Mouse (Mus musculus) embryonic stem cell, embryonic (primary cell): ENCODE results near the gene Qrsl1.
"Not testable (repeated sequence)": the region's sequence is repeated elsewhere in the genome, so short reads cannot be mapped to it uniquely, and the experiment has no call there.

Experiments
- CTCF ChIA-PET, 4 experiments: fragments of 300-600 bp in 2 of 4; fragments of 350-600 bp in 2 of 4; sonication (Branson Sonifier 250); formaldehyde crosslinking; loops; one replicate each; lab custom pipeline; 2022; ENCODE audit warnings: inconsistent platforms in 2 of 4; lab: Charles Lee
- POLR2A ChIA-PET, 4 experiments: fragments of 300-600 bp in 2 of 4; fragments of 350-600 bp in 2 of 4; sonication (Branson Sonifier 250); formaldehyde crosslinking; loops; one replicate each; lab custom pipeline; 2022; ENCODE audit warnings: antibody characterized with exemption in 4 of 4, inconsistent platforms in 1 of 4; lab: Charles Lee

Gene Qrsl1

DNA sequence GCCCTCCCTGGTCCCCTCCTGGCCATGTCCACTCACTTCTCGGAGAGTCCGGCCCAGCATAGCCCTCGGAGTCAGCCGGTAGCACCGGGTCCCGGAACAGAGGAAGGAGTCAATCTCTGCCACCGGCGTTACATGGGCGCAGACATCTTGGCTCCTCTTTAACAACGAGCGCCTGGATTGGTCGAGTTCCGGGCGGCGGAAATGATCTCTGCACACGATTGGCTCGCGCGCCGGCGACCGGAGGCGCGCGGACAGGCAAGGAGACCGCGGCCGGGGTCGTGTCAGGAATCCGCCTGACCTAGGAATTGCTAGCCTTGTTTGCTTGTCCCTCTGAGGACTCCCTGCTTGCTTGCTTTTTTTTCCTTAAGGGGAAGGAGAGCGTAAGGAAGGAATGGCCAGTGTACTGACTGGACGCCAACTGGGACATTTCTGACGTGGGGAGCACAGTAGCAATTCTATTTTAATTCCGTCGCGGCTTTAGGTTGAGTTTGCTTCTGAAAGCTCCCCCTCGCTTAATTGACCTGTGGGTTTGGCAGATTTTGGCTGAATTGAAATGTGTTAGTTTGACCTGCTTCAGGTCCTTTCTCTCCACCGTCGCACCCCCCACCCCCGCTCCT lies at the start of gene Qrsl1, which contains the start of gene Rtn4ip1:
Gene Qrsl1 (minus strand): TSS at position 168 of the 617 bp plus-strand sequence.
Gene Rtn4ip1 (plus strand): TSS at position 230 of the 617 bp plus-strand sequence.
- CTCF ChIA-PET: interaction anchor here in 3 of 4 experiments (0.6 kb wide), 3 partner anchors 20 to 425 kb away, joined by 3 to 6 read pairs (median 3); no protein-coding TSS in a partner anchor
- POLR2A ChIA-PET: interaction anchor here in 3 of 4 experiments (0.6 to 2.8 kb wide), 5 partner anchors 8 to 1219 kb away, joined by 3 to 13 read pairs (median 3); no protein-coding TSS in a partner anchor

DNA sequence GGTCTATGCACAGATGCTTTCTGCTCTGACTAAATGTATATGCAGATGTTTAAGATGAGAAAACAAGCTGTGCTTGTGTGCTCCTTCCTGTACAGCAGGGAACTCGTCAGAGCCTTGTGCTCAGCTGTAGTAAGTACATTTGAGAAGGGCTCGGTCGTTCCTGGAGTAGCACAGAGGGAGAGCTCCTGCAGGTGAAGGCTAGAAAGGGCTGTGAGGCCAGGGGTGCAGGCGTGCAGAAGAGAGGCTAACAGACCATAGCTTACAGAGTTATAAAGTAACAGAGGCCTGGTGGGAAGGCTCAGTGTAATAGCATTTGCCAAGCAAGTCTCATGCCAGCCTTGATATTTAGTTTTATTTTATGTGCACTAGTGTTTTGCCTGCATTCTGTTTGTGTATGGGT lies 43.9 kb upstream of the Qrsl1 start:
- ChIA-PET POLR2A (no interaction called here), CTCF (interaction anchor here in 1 of 4 experiments (0.9 kb wide), 1 partner anchor 9 kb away, joined by 3 read pairs; no protein-coding TSS in a partner anchor)

DNA sequence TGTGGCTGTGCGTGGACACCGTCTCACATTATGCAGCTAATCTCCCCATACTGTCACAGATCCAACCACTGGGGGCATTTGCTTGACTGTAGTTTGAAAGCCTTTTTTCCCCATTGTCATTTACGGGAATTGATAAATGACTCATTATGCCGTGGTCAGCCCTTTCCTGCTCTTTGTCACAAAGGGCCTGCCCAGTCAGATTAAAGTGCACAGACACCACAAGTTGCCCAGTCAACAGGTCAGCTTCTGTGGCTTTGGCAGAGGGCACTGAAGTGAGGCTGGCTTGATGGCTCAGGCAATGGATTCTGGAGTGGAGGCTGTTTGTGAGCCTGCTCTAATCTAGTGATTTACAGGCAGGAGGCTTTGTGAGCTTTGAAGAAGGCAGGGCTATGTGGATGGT lies 42.2 kb upstream of the Qrsl1 start:
- CTCF ChIA-PET: no interaction called here

DNA sequence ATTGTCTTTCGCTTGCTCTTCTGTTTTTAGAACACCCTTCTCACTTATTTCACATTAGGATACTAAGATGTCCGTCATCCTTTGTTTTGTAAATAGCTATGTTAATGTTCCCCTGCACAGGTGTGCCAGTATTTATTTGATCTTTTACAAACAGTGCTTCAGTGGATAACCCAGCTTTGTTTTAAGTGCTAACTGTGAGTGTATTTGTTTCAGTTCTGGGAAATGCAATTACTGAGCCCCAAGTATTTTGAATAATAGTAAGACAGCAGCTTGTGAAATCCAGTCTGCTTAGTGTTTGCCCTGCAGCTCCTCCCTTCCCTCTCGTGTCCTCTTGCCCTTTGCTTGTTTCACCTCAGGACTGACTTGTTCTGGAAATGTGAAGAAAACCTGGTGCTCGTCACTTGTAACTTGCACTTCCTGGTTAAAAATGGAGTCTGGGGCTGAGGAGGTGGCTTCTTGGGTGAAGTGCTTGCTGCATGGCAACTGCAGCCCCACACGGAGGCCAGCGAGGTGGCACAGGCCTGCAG lies 37.7 kb upstream of the Qrsl1 start:
- ChIA-PET CTCF (interaction anchor here in 2 of 4 experiments (1.2 to 1.3 kb wide), 3 partner anchors 14 to 210 kb away, joined by 3 to 6 read pairs (median 3); partner anchors contain the start of gene Crybg1 (in 1 of the 2)), POLR2A (interaction anchor here in 3 of 4 experiments (0.7 to 1.6 kb wide), 7 partner anchors 8 to 361 kb away, joined by 3 to 7 read pairs (median 3); no protein-coding TSS in a partner anchor)

More for the DNA sequence above, 42.2 kb upstream of the Qrsl1 start:
- POLR2A ChIA-PET: interaction anchor here in 1 of 4 experiments (0.6 kb wide), 1 partner anchor 83 kb away, joined by 3 read pairs; no protein-coding TSS in a partner anchor

DNA sequence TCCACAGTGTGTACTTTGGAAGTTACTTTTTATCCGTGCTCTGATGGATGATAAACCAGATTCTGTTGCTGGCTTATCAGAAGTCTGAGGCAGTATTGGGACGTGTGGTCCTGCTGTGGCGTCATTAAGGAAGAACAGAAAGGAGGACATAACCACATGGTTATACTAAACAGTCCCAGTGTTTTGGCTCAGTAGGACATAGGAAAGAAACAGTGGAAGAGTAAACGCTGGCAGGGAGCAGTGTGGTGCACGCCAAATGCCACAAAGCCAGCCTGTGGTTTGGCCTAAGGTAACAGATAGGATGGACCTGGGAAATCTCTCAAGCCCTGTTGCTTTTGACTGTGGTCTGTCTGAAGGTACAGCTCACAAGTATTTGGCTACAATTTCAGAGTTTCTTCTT lies 27.1 kb upstream of the Qrsl1 start:
- ChIA-PET CTCF (no interaction called here), POLR2A (interaction anchor here in 1 of 4 experiments (1.6 kb wide), 1 partner anchor 10 kb away, joined by 3 read pairs; no protein-coding TSS in a partner anchor)

DNA sequence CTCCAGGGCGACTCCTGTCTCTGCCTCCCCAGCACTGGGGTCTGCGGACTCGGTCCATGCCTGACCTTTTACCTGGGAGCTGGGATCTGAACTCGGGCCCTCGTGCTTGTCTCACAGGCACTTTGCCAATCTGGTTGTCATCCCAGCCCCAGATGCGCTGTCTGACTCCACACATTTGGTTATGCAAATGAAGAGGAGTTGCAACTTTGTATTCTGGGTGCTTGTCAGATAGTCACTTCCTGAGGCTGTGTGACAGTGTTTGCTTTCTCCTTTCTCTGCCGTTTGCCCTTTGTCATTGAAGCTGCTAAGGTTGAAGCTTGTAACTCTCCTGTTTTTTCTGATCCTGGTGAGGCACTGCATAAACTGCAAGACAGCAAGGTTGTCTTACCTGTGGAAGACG lies 26.2 kb upstream of the Qrsl1 start:
- CTCF ChIA-PET: interaction anchor here in 2 of 4 experiments (1.0 to 1.1 kb wide), 2 partner anchors 13 to 27 kb away, joined by 3 to 4 read pairs; no protein-coding TSS in a partner anchor
- POLR2A ChIA-PET: no interaction called here

DNA sequence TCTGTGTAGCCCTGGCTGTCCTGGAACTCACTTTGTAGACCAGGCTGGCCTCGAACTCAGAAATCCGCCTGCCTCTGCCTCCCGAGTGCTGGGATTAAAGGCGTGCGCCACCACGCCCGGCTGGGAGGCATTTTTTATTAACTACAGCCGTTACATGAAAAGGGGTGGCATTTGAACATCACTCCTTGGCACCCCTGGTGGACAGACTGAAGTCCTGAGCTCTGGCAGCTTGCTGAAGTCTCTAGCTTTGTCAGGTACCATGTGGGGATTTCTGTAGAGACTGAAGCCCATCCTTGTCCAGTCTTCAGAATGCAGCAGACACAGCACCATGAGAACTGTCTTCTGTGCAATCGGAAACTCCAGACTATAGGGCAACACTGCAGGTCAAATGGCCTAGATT lies 24.2 kb upstream of the Qrsl1 start:
- CTCF ChIA-PET: not testable (repeated sequence)
- POLR2A ChIA-PET: interaction anchor here in 2 of 4 experiments (0.7 to 0.8 kb wide), 2 partner anchors 12 to 400 kb away, joined by 3 to 4 read pairs; no protein-coding TSS in a partner anchor

DNA sequence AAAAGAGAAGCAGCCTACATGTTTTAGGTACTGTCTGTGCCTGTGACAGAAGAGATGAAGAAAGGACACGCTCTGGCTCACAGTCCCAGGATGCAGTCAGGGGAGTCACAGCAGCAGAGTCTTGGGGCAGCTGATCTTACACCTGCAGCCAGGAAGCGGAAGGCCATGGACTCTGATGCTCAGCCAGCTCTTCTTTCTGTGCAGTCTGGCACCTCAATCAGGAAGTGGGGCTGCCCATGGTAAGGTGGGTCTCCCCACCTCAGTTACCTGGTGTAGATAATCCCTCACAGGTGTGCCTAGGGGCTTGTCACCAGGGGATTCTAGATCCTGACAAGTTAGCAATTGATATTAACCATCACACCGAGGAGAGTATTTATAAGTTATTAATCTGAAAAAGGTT lies 21.6 kb upstream of the Qrsl1 start:
- CTCF ChIA-PET: interaction anchor here in 3 of 4 experiments (1.0 to 1.2 kb wide), 3 partner anchors 12 to 148 kb away, joined by 3 to 4 read pairs (median 3); no protein-coding TSS in a partner anchor

DNA sequence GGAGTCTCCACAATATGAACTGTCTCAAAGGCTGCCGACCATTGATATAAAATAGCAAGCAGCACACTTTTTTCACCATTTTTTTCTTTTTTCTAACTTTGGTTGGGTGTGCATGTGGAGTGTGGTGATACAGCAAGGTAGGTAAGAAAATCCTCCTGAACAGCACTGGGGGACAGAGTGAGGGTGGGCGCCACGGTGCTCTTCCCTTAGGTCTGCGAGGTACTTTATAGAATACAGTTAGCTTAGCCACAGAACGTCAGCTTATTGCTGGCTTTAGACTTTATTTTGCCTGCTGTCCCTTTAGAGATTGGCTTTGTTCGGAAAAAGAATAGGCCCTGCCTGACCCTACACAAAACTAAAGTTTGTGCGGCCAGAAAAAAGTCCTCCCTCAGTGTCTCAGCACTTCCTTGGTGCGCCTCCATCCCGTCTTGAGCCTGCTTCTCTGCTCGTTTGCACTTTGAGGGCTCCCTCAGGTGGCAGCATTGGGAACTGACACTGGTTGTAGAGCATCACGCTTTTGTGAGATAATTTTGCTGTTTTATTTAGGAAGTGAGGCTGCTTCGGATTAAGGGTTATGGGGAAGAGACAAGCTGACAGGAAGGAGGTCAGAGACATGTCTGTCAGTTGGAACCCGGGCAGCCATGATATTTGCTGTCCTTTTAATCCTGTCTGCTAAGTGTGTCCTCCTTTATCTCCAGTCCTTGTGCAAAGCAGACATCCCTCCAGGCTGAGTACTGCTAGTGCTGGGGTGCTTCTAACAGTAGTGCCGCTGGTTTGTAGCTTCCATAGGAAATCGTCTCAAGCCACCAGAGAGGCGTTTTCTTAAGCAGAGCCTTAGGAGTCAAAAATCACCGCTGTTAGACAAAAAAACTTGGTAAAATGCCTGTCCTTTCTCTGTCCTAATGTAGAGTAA lies 17.4 kb upstream of the Qrsl1 start:
- POLR2A ChIA-PET: interaction anchor here in 2 of 4 experiments (0.8 to 1.4 kb wide), 2 partner anchors 339 to 340 kb away, joined by 3 to 5 read pairs; no protein-coding TSS in a partner anchor
- CTCF ChIA-PET: interaction anchor here in 2 of 4 experiments (0.6 to 1.2 kb wide), 3 partner anchors 20 to 440 kb away, joined by 3 read pairs; no protein-coding TSS in a partner anchor

More for the DNA sequence above, 21.6 kb upstream of the Qrsl1 start:
- POLR2A ChIA-PET: interaction anchor here in 1 of 4 experiments (1.4 kb wide), 1 partner anchor 16 kb away, joined by 3 read pairs; no protein-coding TSS in a partner anchor

DNA sequence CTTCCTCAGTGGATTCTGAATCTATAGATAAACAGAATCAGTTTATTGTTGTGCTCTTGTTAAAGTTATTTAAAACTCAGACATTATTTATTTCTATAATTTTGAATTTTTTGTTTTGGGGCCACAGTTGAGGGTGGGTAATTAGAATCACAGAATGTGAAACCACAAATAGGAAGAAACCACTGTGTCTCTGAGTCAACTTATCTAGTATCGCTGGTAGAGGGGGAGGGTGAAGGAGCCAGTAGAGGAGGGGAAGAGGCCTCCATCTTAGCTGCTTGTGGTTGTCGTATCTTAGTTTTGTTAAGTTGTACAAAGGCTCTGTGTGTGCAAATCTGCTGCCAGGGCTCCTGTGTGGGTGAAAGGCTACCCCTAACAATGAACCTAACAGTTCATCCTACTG lies 15.2 kb upstream of the Qrsl1 start:
- ChIA-PET CTCF (no interaction called here), POLR2A (no interaction called here)

DNA sequence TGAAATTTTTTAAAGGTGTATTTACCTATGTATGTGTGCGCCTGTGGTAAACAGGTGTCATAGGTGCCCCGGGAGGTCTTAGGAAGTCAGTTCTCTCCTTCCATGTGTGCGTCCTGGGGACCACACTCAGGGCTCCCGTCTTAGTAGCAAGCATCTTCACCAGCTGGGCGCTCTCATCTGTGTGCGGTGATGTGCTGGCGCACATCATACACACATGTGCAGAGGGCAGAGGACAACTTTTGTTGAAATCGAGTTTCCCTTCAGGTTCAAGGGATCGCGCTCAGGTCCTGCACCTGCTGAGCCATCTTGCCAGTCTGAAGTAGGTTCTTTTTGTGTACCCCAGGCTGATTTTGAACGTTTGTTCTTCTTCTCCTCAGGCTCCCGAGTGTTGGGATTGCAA lies 14.6 kb upstream of the Qrsl1 start:
- ChIA-PET POLR2A (interaction anchor here in 1 of 4 experiments (1.2 kb wide), 1 partner anchor 338 kb away, joined by 4 read pairs; the partner anchor contains the start of gene Cd24a), CTCF (interaction anchor here in 1 of 4 experiments (1.1 kb wide), 1 partner anchor 45 kb away, joined by 3 read pairs; no protein-coding TSS in a partner anchor)

DNA sequence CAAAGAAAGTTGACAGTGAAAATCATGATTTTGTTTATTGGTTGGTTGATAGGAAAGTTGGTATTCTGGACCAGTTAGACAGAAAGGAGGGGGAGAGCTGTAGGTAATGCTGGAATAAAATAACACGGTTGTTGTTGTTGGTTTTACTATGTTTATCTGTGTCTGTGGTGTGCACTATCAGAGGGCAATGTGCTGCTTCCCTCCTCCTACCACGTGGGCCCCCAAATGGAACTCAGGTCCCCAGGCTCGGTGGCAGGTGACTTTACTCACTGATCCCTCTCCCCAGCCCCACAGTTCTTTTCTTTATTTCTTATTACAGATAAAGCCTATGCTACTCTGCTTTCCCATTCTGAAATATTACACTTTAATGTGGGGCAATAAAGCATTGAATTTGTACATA lies 10.7 kb upstream of the Qrsl1 start:
- CTCF ChIA-PET: no interaction called here
- POLR2A ChIA-PET: no interaction called here

DNA sequence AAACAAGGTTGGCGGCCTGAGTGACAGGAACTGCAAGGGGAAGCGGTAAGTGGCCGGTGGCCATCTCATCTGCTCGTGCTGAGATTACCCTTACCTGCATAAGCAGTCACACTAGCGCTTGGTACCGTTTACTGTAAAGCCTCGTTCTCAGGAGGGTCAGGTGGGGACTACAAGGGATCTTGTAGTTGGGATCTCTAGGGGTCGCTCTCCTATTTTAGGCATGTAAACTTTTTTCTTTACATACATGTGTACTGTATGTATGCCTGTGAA lies 9.3 kb upstream of the Qrsl1 start:
- POLR2A ChIA-PET: interaction anchor here in 2 of 4 experiments (2.6 to 2.7 kb wide), 2 partner anchors 11 to 18 kb away, joined by 8 to 13 read pairs; no protein-coding TSS in a partner anchor

DNA sequence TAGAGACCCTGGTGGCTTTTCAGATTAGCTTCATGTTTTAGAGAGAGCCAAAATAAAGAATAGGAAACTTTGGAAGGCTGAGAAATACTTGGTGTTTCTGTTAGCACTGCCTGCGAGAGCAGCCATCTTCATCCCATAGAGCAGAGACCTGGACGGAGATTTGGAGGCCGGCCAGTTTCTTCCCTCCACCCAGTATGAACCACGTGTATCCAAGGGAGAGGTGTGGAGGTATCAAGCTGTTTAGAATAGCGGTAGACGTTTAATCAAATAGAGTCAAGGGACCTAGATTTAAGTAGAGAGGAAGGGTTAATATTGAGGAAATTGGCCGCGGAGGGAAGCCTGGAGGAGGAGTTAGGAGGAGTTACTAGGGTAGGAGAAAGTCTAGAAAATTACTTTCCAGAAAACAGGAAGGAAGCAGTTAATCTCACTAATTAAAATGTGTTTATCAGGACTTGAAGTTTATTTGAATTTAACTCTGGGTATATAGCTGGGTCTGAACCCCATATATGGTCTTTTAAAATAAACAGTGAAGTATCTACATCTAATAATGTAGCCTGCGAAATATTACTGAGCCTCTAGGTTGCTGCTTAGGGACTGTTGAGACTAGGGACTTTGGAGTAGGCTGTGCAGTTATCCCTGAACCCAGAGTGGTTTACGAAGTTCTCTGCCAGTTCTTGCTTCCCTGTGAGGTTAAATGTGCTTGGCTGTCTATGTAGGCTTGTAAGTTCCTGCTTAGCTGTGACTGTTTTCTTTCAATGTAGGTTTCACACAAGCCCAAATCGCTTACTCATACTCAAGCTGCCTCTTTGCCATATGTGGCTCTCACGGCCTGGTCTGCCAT lies 8.7 kb upstream of the Qrsl1 start:
- ChIA-PET CTCF (interaction anchor here in 1 of 4 experiments (1.5 kb wide), 1 partner anchor 39 kb away, joined by 3 read pairs; no protein-coding TSS in a partner anchor), POLR2A (interaction anchor here in 2 of 4 experiments (2.6 to 2.7 kb wide), 2 partner anchors 10 to 17 kb away, joined by 8 to 13 read pairs; no protein-coding TSS in a partner anchor)

More for the DNA sequence above, 9.3 kb upstream of the Qrsl1 start:
- CTCF ChIA-PET: no interaction called here

DNA sequence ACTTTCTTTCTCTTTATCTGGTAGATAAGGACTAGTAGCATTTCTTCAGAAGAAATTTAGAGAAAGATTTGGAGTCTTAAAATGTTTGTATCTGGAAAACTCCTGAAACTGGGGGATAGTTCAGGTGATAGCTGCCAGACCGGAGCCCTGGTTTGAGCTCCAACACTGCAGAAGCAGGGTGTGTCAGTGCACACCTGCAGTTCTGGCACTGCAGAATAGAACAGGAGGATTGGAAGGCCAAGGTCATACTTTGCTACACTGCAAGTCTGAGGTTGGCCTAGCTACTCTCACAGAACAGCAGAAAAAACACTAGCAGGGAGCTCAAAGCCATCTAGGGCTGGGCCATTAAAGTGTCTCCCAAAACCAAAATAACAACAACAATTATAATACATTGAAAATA lies 3.0 kb upstream of the Qrsl1 start:
- CTCF ChIA-PET: interaction anchor here in 1 of 4 experiments (0.6 kb wide), 1 partner anchor 49 kb away, joined by 3 read pairs; no protein-coding TSS in a partner anchor
- POLR2A ChIA-PET: interaction anchor here in 2 of 4 experiments (0.7 to 1.1 kb wide), 4 partner anchors 11 to 162 kb away, joined by 3 to 6 read pairs (median 4); no protein-coding TSS in a partner anchor

DNA sequence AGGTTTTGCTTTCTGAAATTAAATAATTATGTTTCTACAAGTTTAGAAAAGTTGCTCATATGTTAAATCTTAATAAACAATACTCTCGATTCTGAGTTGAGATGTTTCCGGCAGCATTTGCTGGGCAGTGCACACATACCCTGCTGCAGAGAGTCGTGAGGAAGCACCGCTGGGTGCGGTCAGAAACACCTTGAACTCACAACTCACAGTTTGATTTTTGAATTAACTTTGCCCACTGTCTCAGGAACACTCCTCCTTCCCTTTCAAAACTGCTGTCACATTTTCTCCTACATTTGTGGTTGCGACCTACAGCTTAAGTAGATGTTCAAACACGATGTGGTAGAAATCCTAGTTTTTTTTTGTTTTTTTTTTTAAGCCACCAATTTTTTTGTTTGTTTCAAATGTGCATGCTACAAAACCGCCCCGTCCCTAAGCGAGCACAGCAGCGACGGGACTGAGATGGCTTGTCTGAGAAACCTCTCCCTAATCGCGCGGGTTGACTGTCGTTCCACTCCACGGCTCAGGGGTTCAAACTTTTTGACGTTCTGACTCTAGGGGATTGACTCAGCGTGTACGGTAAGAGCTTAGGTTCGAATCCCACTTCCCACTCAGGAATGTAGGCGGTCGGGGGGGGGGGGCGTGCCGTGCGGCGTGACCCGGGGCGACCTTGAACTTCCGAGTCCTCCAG lies 518 bp downstream of the Qrsl1 start:
- ChIA-PET CTCF (interaction anchor here in 3 of 4 experiments (0.6 kb wide), 3 partner anchors 21 to 424 kb away, joined by 3 to 6 read pairs (median 3); no protein-coding TSS in a partner anchor), POLR2A (interaction anchor here in 3 of 4 experiments (0.6 to 2.8 kb wide), 8 partner anchors 8 to 1219 kb away, joined by 3 to 13 read pairs (median 4); no protein-coding TSS in a partner anchor)
